Mouse (Mus musculus): ENCODE results near the gene Olfr1428.
"Not testable (repeated sequence)": the region's sequence is repeated elsewhere in the genome, so short reads cannot be mapped to it uniquely, and the experiment has no call there.

- not testable (repeated sequence) for TF ChIP-seq POLR2A (IDR thresholded peaks at IDR 0.05; ENCODE audit: low read depth, low read length); CTCF (IDR thresholded peaks at IDR 0.05; ENCODE audit: borderline replicate concordance, insufficient read depth, low read length)
Observed at GRCm38 (mm10) chr19:12067806-12068205, 47.9 kb downstream of the Olfr1428 start.

All from embryonic fibroblast, embryonic 13.5 days (primary cell).